27 mouse cellular contexts compared by ENCODE assay signal in the genomic region with DNA sequence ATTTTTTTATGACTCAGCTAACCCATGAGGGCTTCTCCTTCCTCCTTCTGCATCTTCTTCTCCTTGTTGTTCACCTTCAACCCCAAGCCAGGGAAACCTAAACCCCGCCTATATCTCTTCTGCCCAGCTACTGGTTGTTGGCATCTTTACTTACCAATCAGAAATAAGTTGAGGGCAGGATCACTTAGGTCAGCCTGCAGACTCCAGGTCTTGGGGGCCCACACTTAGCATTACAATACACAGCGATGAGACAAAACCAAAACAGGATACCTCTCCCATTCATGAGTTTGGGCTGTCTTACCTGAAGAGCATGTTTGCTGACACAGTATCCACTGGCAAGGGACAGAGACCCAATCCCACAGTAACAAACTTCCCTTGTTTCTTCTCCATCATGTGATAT. TPM values are rescaled to one million over a fixed set of nuclear protein-coding genes. Genes with fewer than 3 reads are reported as not detected.
"Had no signal": no experiment of that assay in that cellular context is flagged by ENCODE, and none has a peak within 500 bp of the region (broad histone marks: within the 10 kb centered on the region; RNA-seq: fewer than 3 reads in every experiment).

No protein-coding gene starts in this region.

- H3K36me3 ChIP-seq: lung, embryonic 15.5 days; midbrain, embryonic 13.5 days; midbrain, embryonic 15.5 days; neural tube, embryonic 13.5 days; neural tube, embryonic 15.5 days had no signal

- H3K27me3 ChIP-seq: lung, embryonic 15.5 days; megakaryocyte, embryonic 14.5 days; midbrain, embryonic 13.5 days; midbrain, embryonic 15.5 days; neural tube, embryonic 13.5 days; neural tube, embryonic 15.5 days had no signal

- H3K9me3 ChIP-seq: lung, embryonic 15.5 days; midbrain, embryonic 13.5 days; midbrain, embryonic 15.5 days; neural tube, embryonic 13.5 days; neural tube, embryonic 15.5 days had no signal

- H3K4me3 ChIP-seq: lung, embryonic 15.5 days; megakaryocyte, embryonic 14.5 days; midbrain, embryonic 13.5 days; midbrain, embryonic 15.5 days; neural tube, embryonic 13.5 days; neural tube, embryonic 15.5 days had no signal

- H3K27ac ChIP-seq: lung, embryonic 15.5 days; macrophage; midbrain, embryonic 13.5 days; midbrain, embryonic 15.5 days; neural tube, embryonic 13.5 days; neural tube, embryonic 15.5 days had no signal

- H3K4me1 ChIP-seq: lung, embryonic 15.5 days; midbrain, embryonic 13.5 days; midbrain, embryonic 15.5 days; neural tube, embryonic 13.5 days; neural tube, embryonic 15.5 days had no signal

- H3K9ac ChIP-seq: liver, postnatal 0 days; lung, embryonic 15.5 days; midbrain, embryonic 13.5 days; midbrain, embryonic 15.5 days; neural tube, embryonic 13.5 days; neural tube, embryonic 15.5 days had no signal

- DNase-seq: liver, postnatal 0 days; lung, adult 2 months; lung, postnatal 10 days; retina, postnatal 1 day; right cerebral cortex, adult 18-20 months; right cerebral cortex, postnatal 25 days; right cerebral cortex, postnatal 4 days; spleen, adult 18-20 months; thymus, adult 18-20 months; thymus, postnatal 14 days; thymus, postnatal 36 days had no signal

RNA-seq across cellular contexts. Expression of gene Gm4756, which starts 55.5 kb away (rescaled TPM):
- total RNA-seq: megakaryocyte progenitor cell, adult 5-6 weeks; midbrain, postnatal 0 days; monocyte, adult 5-6 weeks had no signal
- polyA plus RNA-seq: lung, embryonic 15.5 days; macrophage; midbrain, embryonic 11.5 days; midbrain, embryonic 13.5 days; midbrain, embryonic 15.5 days; midbrain, postnatal 0 days; neural tube, embryonic 11.5 days; neural tube, embryonic 13.5 days; neural tube, embryonic 15.5 days; small intestine, adult 2 months; stomach, embryonic 14.5 days; stomach, embryonic 16.5 days; thymus, postnatal 0 days had no signal
